Mouse (Mus musculus): ENCODE data around the gene Sik2.

The Sik2 gene

DNA sequence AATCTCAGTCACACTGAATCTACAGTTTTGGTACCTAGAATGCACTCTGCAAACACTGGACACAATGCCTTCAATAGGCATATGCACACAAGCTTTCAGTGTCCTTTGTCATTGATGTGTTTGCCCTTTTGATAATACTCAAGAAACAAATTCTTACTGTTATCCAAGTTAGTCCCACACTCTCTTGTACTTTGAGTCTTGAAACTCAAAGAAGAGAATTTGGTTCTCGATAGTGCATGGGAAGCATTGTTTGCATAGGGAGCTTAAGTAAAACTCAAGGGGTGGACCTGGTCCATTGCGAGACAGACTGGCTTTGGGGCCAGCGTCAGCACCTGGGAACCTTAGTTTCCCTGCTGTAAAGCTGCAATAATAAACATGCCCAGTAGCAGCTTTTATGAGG, 90.7 kb downstream of the Sik2 start:
- no peak for DNase-seq (ENCODE audit: low read depth)

DNA sequence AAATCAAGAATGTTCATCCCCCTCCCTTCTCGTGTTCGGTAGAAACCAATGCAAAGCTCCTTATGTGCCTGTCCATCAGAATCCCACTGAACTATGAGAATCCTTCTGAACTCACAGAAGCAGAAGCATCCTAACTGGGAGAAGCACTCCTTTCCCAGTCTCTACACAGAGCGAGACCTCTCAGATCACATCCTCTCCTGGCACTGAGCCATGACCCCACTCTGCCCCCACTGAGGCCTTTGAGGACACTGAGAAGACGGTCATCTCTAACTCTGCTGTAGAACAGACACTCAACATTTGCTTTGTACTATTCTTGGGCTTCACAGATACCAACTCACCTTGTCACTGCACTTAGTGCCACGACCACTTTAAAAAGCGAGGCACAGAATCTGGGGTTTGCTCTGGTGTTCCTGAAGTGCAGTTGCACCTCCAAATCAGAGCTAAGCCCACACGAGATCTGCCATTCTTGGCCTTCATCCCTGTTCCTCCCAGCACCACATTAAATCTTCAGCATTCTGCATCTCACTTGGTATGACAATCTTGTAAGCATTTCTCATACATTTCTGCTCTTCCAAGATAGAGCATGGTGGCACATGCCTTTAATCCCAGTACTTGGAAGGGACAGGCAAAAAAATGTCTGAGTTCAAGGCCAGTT, 96.9 kb downstream of the Sik2 start:
- DNase-seq (ENCODE audit: low read depth): no peak

- DNase-seq (ENCODE audit: low read depth): peak; percentile 48
Measured at GRCm38 (mm10) chr9:50905321-50905720, 103.6 kb downstream of the Sik2 start.

DNA sequence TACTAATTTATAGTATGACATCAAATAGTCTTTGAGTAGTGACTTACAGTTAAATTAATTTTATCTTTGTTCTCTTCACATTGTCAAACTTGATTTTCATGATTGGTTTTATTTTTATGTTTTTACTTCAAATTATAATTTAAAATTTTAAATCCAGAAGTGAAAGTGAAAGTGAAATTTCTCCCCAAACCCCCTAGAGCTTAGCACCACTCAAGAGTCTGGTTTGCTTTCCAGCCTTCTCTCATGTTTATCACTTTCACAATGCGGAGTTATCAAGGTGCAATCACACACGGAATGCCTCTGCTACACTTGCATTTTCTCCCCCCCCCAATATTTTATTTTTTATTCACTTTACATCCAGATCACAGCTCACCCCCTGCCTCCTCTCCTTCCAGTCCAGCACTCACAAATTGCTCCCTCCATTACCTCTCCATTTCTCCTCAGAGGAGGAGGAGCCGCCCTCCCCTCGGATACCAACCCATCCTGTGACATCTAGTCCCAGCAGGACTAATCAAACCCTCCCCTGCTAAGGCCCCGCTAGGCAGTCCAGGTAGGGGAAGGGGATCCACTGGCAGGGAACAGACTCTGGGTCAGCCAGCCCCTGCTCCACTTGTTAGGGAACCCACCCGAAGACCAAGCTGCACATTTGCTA, 104.6 kb downstream of the Sik2 start:
- peak; percentile 31 for DNase-seq (ENCODE audit: low read depth)

DNA sequence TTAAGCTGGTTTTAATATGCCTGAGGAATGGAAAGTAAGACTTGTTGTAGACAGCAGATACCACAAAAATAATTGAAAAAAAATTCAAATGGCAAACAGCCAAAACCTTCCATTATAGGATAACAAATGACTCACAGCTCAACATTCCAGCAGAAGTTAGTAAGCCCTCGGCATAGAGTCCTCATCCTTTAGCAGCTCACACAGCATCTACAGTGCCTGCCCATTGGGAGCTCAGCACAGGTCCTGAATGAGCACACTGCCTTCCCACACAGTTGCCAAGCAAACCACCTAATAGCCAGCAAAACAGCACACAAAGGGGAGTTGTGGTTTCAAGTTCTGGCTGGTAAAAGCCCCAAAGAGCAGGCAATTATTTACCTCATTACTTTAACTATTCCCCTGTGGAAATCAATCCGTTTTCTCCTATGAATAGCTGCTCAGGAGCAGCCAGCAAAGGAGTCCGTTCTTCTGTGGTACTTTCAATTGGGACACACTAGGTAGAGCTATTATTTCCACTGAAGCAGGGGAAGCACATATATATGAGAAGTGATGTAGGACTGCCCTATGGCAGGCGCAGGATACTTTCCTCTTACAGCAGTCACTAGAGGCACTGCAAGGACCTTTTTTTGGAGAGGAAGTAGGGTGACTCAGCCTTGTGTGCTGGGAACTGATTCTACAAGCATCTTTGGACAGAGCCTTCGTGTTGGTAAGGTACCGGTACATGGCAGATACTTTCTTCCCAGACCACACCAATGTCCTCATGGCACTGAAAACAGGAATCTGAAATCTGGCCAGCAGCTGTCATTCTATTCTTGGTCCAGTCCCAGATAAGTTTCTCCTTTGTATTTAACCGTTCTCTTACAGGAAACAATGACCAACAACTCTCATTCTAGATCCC, 108.6 kb downstream of the Sik2 start:
- DNase-seq (ENCODE audit: low read depth): no peak

DNA sequence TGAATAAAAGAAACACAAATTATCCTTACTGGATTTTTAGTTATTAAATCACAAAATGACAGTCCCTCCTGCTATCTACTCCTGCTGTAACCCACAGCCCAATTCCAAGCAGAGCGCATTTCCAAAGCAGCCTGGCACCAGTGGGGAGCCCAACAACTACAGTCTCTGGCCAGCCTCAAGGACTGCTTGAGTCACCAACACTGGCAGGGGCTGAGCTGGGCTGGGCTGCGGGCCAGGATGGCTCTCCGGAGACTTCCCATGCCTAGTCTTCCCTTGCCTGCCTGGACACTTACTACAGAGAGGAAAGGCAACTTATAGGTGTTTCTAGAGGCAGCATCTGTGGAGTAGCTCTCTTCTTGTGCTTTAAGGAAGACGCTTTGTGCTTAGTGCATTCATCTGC, 115.2 kb downstream of the Sik2 start:
- no peak for DNase-seq (ENCODE audit: low read depth)

GRCm38 (mm10) chr9:50890494-50891090, 118.3 kb downstream of the Sik2 start:
- no peak for DNase-seq (ENCODE audit: low read depth)

DNA sequence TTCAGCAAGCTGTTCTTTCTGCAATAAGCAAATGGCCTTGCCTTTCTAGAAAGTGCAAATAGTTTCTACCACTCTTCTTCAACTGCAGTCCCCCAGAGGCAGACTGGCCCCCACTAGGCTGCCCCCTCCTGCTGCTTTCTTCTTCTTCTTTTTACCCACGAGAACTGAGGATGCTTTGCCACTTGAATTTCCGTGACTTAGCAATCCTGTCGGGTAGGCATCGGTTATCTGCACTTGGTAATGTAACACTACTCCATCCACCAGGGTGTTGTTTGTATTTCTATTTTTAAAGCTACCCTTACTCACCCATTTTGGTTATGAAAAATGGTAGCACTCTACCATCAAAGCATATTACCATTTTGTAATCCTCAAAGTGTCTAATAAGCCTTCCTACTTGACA, 118.9 kb downstream of the Sik2 start:
- DNase-seq (ENCODE audit: low read depth): no peak

DNA sequence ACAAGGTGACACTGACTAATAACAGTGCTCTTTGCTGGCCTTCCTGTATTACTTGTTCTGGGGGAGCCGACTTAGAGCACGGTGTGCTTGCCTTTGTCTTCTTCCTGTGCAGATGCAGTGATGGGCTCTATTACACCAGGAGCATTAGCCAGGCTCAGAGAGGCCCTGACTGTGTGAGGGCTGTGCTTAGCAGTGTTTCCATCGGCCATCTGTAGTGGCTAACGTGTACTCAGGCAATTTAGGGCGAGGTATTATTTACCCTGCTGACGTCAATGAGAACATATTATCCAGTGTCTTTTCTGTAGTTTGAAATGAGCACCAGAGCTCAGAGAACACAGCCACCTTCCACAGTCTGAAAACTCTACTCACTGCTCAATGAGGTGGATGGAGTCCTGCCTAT, 119.7 kb downstream of the Sik2 start:
- no peak for DNase-seq (ENCODE audit: low read depth)

DNA sequence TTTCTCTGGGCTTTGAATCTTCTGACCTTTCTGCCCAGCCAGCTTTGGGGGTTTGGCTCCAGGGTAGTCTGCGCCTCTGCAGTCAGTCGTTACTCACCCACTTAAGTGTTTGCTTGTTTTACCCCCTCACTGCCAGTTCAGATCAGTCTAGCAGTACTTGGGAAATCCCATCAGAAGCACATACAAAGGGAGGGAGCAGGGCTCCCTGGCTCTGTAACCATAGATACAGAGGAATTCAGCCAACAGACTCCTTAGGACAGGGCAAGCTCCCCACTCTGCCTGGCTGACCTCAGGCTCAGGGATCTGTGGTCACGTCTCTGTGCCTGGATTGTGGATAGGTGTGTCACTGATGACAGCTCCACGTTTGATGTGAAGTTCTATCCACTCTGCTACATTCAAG, 121.5 kb downstream of the Sik2 start:
- DNase-seq (ENCODE audit: low read depth): no peak

- DNase-seq (ENCODE audit: low read depth): no peak
Measured at GRCm38 (mm10) chr9:50886870-50887269, 122.0 kb downstream of the Sik2 start.

GRCm38 (mm10) chr9:50885600-50885987, 123.3 kb downstream of the Sik2 start:
- no peak for DNase-seq (ENCODE audit: low read depth)

GRCm38 (mm10) chr9:50884741-50885599, 123.9 kb downstream of the Sik2 start:
- DNase-seq (ENCODE audit: low read depth): no peak

DNA sequence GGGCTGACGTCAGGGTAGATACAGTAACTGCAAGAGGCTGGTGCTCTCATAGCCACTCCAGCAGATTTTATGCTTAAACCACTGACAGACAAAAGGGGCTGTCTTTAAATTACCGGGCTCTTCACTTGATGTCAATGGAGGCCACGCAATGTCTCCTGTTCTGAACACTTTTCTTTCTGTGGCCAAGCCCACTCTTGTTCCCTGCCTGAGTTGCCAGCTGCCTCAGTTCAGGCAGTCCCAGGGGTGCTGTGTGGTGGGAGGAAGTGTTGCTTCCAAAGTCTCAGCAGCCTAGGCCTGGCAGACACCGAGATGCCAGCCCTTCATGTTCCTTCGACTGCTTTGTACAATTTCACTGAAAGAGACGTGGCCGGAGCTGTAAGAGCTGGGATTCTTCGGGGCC, 124.8 kb downstream of the Sik2 start:
- no peak for DNase-seq (ENCODE audit: low read depth)

GRCm38 (mm10) chr9:50882183-50882582, 126.7 kb downstream of the Sik2 start:
- no peak for DNase-seq (ENCODE audit: low read depth)

DNA sequence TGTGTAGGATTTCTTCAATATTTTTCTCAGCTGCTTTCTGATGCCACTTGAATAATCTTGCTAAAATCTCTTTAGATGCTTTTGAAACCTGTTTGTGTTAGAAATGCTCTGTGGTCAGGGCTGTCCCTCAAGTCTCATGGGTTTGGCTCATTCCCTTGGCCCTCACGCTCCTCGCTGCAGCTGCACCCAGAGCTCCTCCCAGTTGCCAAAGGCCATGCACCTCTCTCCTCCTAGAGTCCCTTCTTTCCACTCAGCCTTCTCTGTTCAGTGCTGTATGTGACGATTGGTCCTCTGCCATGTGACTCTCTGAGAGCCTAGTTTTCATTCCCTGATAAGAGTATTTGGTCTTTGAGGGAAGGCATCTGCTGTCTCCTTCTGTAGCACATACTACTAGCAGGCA, 131.4 kb downstream of the Sik2 start:
- DNase-seq (ENCODE audit: low read depth): no peak

DNA sequence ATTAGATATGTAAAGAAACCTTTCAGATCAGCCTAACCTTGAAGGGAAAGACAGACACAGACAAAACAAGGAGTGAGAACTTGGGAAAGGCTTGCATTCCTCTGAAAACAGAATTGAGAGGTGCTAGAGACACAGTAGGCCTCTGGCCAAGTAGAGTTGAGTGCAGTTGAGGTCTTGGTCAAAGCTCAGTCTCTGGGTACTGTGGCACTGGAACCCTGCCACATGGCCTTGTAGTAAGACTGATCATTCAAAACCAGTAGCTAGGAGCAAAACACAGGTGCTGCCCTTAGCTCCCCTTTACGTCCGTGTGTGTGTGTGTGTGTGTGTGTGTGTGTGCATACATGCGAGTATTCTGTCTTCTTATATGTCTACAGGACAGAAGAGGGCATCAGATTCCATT, 132.6 kb downstream of the Sik2 start:
- DNase-seq (ENCODE audit: low read depth): no peak

- no peak for DNase-seq (ENCODE audit: low read depth)
Measured at GRCm38 (mm10) chr9:50875470-50875869, 133.4 kb downstream of the Sik2 start.

DNA sequence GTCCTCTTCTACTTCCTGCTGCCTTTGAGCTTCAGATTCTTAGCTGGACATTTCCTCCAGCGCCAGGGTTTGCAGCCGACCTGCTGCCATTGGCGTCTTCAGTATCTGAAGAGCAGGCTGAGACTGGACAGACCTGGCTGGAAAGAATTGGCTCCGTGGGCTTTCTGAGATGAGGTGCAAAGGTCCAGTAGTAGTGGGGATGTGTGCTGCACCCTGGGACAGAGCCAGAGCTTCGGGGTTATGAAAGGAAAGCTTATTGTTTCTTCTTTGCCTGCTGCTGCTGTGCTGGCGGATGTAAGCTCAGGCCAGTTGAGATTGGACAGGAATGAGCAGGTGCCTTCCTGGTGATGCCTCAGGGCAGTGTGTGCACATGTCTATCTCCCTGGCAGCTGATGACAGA, 134.8 kb downstream of the Sik2 start:
- DNase-seq (ENCODE audit: low read depth): no peak

DNA sequence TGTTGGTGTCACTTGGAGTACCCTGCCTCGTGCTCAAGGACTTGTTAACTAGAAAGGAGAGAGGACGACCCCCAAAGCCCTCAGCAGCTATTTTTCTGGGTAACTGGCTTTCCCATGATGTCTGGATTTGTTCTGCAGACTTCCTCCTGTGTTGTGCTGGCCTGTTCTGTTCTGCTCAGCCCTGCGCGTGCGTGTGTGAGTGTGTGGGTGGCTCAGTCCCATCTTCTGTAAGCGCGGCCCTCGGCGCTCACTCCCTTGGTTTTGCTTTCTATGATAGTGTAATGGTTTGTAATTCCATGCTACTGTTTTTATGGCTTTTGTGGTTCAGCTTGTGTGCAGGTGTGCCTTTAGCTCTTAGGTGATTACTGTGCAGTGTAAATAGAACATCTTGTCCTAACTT, 135.7 kb downstream of the Sik2 start:
- DNase-seq (ENCODE audit: low read depth): no peak

DNA sequence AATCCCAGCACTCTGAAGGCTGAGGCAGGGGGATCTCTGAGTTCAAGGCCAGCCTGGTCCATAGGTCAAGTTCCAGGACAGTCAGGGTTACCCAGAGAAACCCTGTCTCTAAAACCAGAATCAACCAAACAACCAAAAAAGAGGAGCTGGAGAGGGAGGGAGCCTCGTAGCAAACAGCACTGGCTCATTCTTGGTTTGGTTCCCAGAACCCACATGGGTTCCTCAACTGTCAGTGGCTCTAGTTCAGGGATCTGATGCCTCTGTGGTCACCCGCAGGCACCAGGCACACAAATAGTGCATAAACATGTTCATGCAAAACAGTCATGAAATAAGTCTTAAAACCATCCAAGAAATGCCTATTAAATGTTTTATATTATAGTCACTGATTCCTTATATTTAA, 140.7 kb downstream of the Sik2 start:
- no peak for DNase-seq (ENCODE audit: low read depth)

- no peak for DNase-seq (ENCODE audit: low read depth)
Measured at GRCm38 (mm10) chr9:50867015-50867414, 141.9 kb downstream of the Sik2 start.

Data from naive thymus-derived CD4-positive, alpha-beta T cell, adult 2 months (primary cell).